Mouse (Mus musculus): ENCODE data around the gene Gpha2. TPM values are rescaled to one million over a fixed set of nuclear protein-coding genes. Genes with fewer than 3 reads are reported as not detected.
A peak's percentile ranks its signal among the peaks of the same experiment; 100 is the strongest.

Gpha2 gene
- polyA plus RNA-seq, 1 experiment, result not detected

GRCm38 (mm10) chr19:6242281-6242680, 16.1 kb downstream of the Gpha2 start:
- Histone ChIP-seq H3K27me3 (ENCODE audit: control insufficient read depth, insufficient read depth, low read length) (no peaks in the 10 kb centered on the region), H3K27ac (ENCODE audit: insufficient read depth, low read length) (no peak overlapping the region), H3K4me3 (replicated peaks; ENCODE audit: insufficient read depth, low read depth, low read length) (peak overlapping the region; percentile 95), H3K4me1 (ENCODE audit: control insufficient read depth, insufficient read depth, low read length) (peaks cover 13% of the 10 kb centered on the region)
- peak; percentile 48 to 56 for DNase-seq
- 0% methylated on average over 4 of the region's 4 CpGs for WGBS
- no peak for TF ChIP-seq POLR2A (IDR thresholded peaks at IDR 0.05; ENCODE audit: borderline replicate concordance, insufficient read depth, low read length)
- no peak for TF ChIP-seq CTCF (IDR thresholded peaks at IDR 0.05; ENCODE audit: borderline replicate concordance, insufficient read depth, low read depth, low read length)

- no peaks in the 10 kb centered on the region for H3K27me3 ChIP-seq (ENCODE audit: control insufficient read depth, insufficient read depth, low read length)
- H3K27ac ChIP-seq (ENCODE audit: insufficient read depth, low read length), result no peak overlapping the region
- H3K4me3 ChIP-seq (replicated peaks; ENCODE audit: insufficient read depth, low read depth, low read length), result no peak overlapping the region
- WGBS, result 82% methylated on average over 5 of the region's 5 CpGs
- TF ChIP-seq POLR2A (IDR thresholded peaks at IDR 0.05; ENCODE audit: borderline replicate concordance, insufficient read depth, low read length) (no peak), CTCF (IDR thresholded peaks at IDR 0.05; ENCODE audit: borderline replicate concordance, insufficient read depth, low read depth, low read length) (no peak)
- DNase-seq, result no peak
- H3K4me1 ChIP-seq (ENCODE audit: control insufficient read depth, insufficient read depth, low read length), result peaks cover 13% of the 10 kb centered on the region
Observed at GRCm38 (mm10) chr19:6243226-6243625, 17.0 kb downstream of the Gpha2 start.

DNA sequence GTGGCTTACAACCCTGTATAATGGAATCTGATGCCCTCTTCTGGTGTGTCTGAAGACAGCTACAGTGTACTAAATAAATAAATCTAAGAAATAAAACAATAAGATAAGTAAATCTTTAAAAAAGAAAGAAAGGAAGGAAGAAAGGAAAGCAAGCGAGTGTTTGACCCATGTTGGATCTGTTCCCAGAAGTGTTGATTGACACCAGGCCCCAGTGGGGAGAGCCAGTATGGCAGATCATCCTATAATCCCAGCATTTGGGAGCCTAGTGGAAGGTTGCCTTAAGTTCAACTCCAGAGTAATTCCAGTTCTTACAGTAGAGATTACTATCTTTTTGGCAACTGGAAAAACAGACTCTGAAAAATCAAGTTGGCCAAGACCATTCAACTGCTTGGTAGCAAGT, 19.6 kb downstream of the Gpha2 start:
- no peak for DNase-seq
- H3K4me3 ChIP-seq (replicated peaks; ENCODE audit: insufficient read depth, low read depth, low read length), result no peak overlapping the region
- H3K27ac ChIP-seq (ENCODE audit: insufficient read depth, low read length), result no peak overlapping the region
- 18% methylated on average over 1 of the region's 1 CpGs for WGBS
- H3K4me1 ChIP-seq (ENCODE audit: control insufficient read depth, insufficient read depth, low read length), result peaks cover 13% of the 10 kb centered on the region
- H3K27me3 ChIP-seq (ENCODE audit: control insufficient read depth, insufficient read depth, low read length), result no peaks in the 10 kb centered on the region
- TF ChIP-seq CTCF (IDR thresholded peaks at IDR 0.05; ENCODE audit: borderline replicate concordance, insufficient read depth, low read depth, low read length) (no peak), POLR2A (IDR thresholded peaks at IDR 0.05; ENCODE audit: borderline replicate concordance, insufficient read depth, low read length) (no peak)

DNA sequence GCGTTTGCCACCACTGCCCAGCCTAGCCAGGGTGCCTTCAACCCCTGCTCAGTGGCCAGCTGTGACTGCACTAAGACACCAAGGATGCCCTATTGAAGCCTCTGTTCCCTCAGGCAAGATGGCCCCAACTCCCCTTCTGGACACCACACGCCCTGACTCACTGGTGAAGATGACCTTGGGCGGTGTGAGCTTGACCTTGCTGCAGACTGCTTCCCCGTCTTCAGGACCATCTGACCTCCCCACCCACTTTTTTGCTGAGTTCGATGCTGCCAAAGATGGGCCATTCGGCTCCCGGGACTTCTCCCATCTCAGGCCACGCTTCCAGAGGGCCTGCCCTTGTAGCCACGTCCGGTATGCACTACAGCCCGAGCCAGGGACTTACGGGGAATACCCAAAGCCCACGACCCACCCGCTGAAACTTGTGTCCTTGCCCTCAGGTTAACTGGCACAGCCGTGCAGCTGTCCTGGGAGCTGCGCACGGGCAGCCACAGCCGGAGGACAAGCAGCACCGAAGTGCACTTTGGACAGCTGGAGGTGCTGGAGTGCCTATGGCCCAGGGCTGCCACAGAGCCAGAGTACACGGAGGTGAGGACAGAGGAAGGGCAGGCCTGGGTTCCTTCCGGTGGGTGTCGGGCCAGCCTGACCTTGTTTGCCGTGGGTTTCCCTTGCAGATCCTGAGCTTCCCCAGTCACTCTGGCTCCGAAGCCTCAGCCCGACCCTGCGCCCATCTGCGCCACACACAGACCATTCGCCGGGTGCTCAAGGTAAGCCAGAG, 21.5 kb downstream of the Gpha2 start:
- H3K27ac ChIP-seq (ENCODE audit: insufficient read depth, low read length), result no peak overlapping the region
- peaks cover 9% of the 10 kb centered on the region for H3K4me1 ChIP-seq (ENCODE audit: control insufficient read depth, insufficient read depth, low read length)
- H3K4me3 ChIP-seq (replicated peaks; ENCODE audit: insufficient read depth, low read depth, low read length), result no peak overlapping the region
- H3K27me3 ChIP-seq (ENCODE audit: control insufficient read depth, insufficient read depth, low read length), result no peaks in the 10 kb centered on the region
- TF ChIP-seq POLR2A (IDR thresholded peaks at IDR 0.05; ENCODE audit: borderline replicate concordance, insufficient read depth, low read length), result no peak
- TF ChIP-seq CTCF (IDR thresholded peaks at IDR 0.05; ENCODE audit: borderline replicate concordance, insufficient read depth, low read depth, low read length), result no peak
- DNase-seq, result no peak
- 92% methylated on average over 29 of the region's 29 CpGs for WGBS

GRCm38 (mm10) chr19:6253021-6253420, 26.8 kb downstream of the Gpha2 start:
- TF ChIP-seq CTCF (IDR thresholded peaks at IDR 0.05; ENCODE audit: borderline replicate concordance, insufficient read depth, low read depth, low read length), result no peak
- TF ChIP-seq POLR2A (IDR thresholded peaks at IDR 0.05; ENCODE audit: borderline replicate concordance, insufficient read depth, low read length), result no peak
- Histone ChIP-seq H3K27ac (ENCODE audit: insufficient read depth, low read length) (no peak overlapping the region), H3K27me3 (ENCODE audit: control insufficient read depth, insufficient read depth, low read length) (no peaks in the 10 kb centered on the region), H3K4me3 (replicated peaks; ENCODE audit: insufficient read depth, low read depth, low read length) (no peak overlapping the region), H3K4me1 (ENCODE audit: control insufficient read depth, insufficient read depth, low read length) (no peaks in the 10 kb centered on the region)
- DNase-seq, result no peak
- 84% methylated on average over 4 of the region's 4 CpGs for whole genome bisulfite sequencing

DNA sequence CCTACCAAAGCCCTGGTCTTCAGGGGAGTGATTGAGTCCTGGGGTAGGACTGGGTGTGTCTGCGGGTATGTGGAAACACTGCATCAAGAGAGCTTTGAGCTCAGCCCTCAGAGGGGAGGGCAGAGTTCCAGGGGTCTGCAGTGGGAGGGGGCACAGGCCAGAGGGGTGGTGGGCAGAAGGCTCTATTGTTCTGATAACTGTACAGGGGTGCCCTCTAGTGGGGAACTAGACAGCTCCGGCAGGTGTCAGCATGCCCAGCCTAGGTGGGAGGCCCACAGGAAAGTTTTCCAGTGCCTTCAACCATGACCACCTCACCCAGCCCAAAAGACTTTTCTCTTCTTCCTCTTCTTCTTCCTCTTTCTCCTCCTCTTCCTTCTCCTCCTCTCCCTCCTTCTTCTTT, 34.2 kb downstream of the Gpha2 start:
- WGBS, result 71% methylated on average over 2 of the region's 2 CpGs
- Histone ChIP-seq H3K27me3 (ENCODE audit: control insufficient read depth, insufficient read depth, low read length) (no peaks in the 10 kb centered on the region), H3K4me1 (ENCODE audit: control insufficient read depth, insufficient read depth, low read length) (peaks cover 26% of the 10 kb centered on the region), H3K4me3 (replicated peaks; ENCODE audit: insufficient read depth, low read depth, low read length) (no peak overlapping the region), H3K27ac (ENCODE audit: insufficient read depth, low read length) (no peak overlapping the region)
- DNase-seq, result peak in 1 of 2 experiments; percentile 40
- TF ChIP-seq POLR2A (IDR thresholded peaks at IDR 0.05; ENCODE audit: borderline replicate concordance, insufficient read depth, low read length) (no peak), CTCF (IDR thresholded peaks at IDR 0.05; ENCODE audit: borderline replicate concordance, insufficient read depth, low read depth, low read length) (peak; percentile 54; the same call in 1 of the 2 replicates)

DNA sequence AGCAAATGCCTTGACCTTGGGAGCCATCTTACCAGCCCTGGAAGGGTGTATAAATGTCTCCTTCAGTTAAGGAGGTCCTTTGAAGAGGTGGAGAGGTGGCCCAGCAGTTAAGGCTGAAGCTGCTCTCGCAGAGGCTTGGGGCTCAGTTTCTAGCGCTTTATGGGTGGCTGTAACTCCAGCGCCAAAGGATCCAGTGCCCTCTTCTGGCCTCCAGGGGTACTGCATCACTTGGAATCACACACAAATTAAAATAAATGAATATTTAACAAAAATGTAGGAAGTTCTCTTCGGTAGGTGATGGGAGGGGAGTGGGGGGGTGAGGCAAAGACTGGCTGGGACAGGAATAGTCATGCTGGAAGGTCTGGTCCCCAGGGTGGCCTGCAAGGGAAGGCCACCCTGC, 34.8 kb downstream of the Gpha2 start:
- WGBS, result 80% methylated on average over 4 of the region's 4 CpGs
- Histone ChIP-seq H3K4me1 (ENCODE audit: control insufficient read depth, insufficient read depth, low read length) (peaks cover 30% of the 10 kb centered on the region), H3K27ac (ENCODE audit: insufficient read depth, low read length) (no peak overlapping the region), H3K4me3 (replicated peaks; ENCODE audit: insufficient read depth, low read depth, low read length) (no peak overlapping the region), H3K27me3 (ENCODE audit: control insufficient read depth, insufficient read depth, low read length) (no peaks in the 10 kb centered on the region)
- DNase-seq, result no peak
- TF ChIP-seq CTCF (IDR thresholded peaks at IDR 0.05; ENCODE audit: borderline replicate concordance, insufficient read depth, low read depth, low read length), result peak; percentile 41
- TF ChIP-seq POLR2A (IDR thresholded peaks at IDR 0.05; ENCODE audit: borderline replicate concordance, insufficient read depth, low read length), result no peak

- peaks cover 30% of the 10 kb centered on the region for H3K4me1 ChIP-seq (ENCODE audit: control insufficient read depth, insufficient read depth, low read length)
- H3K27me3 ChIP-seq (ENCODE audit: control insufficient read depth, insufficient read depth, low read length), result no peaks in the 10 kb centered on the region
- 86% methylated on average over 14 of the region's 14 CpGs for WGBS
- TF ChIP-seq POLR2A (IDR thresholded peaks at IDR 0.05; ENCODE audit: borderline replicate concordance, insufficient read depth, low read length), result no peak
- TF ChIP-seq CTCF (IDR thresholded peaks at IDR 0.05; ENCODE audit: borderline replicate concordance, insufficient read depth, low read depth, low read length), result no peak
- H3K27ac ChIP-seq (ENCODE audit: insufficient read depth, low read length), result no peak overlapping the region
- no peak for DNase-seq
- no peak overlapping the region for H3K4me3 ChIP-seq (replicated peaks; ENCODE audit: insufficient read depth, low read depth, low read length)
Observed at GRCm38 (mm10) chr19:6261379-6261778, 35.2 kb downstream of the Gpha2 start.

All from cerebellum, adult 2 months (tissue).